Mouse (Mus musculus): Measurements from ENCODE around the gene Fam117b.

GRCm38 (mm10) chr1:60016136-60016611 lies 103.4 kb downstream of the Fam117b start:
- TF ChIP-seq ZNF384 (IDR thresholded peaks at IDR 0.05; ENCODE audit: low read depth, low read length) = no peak
- TF ChIP-seq POLR2A (IDR thresholded peaks at IDR 0.05; ENCODE audit: low read depth, low read length) = no peak
- no peak for TF ChIP-seq E2F4 (IDR thresholded peaks at IDR 0.05; ENCODE audit: insufficient replicate concordance, low read depth, low read length)
